Mouse (Mus musculus): ENCODE results near the gene Pigg. TPM values are rescaled to one million over a fixed set of nuclear protein-coding genes. Genes with fewer than 3 reads are reported as not detected.

Gene Pigg
- total RNA-seq, 2 experiments from 2014 or later: 4.7 to 5.6 TPM

- DNase-seq (ENCODE audit: low spot score in 2 of 2): no peak
These were observed 37.2 kb downstream of the Pigg start for GRCm38 (mm10) chr5:108349511-108350148.

GRCm38 (mm10) chr5:108354056-108354455 lies 41.6 kb downstream of the Pigg start:
- DNase-seq (ENCODE audit: low spot score in 2 of 2): no peak

- no peak for DNase-seq (ENCODE audit: low spot score in 2 of 2)
These were observed 45.5 kb downstream of the Pigg start for GRCm38 (mm10) chr5:108357862-108358261.

GRCm38 (mm10) chr5:108359491-108359890 lies 47.1 kb downstream of the Pigg start:
- DNase-seq (ENCODE audit: low spot score in 2 of 2): no peak

GRCm38 (mm10) chr5:108360211-108360610 lies 47.8 kb downstream of the Pigg start:
- no peak for DNase-seq (ENCODE audit: low spot score in 2 of 2)

GRCm38 (mm10) chr5:108362330-108362729 lies 49.9 kb downstream of the Pigg start:
- DNase-seq (ENCODE audit: low spot score in 2 of 2): no peak

GRCm38 (mm10) chr5:108366328-108366983 lies 54.0 kb downstream of the Pigg start:
- peak in 1 of 2 experiments; percentile 16 for DNase-seq (ENCODE audit: low spot score in 2 of 2)

GRCm38 (mm10) chr5:108366984-108367841 lies 54.8 kb downstream of the Pigg start:
- DNase-seq (ENCODE audit: low spot score in 2 of 2): peak in 1 of 2 experiments; percentile 34

GRCm38 (mm10) chr5:108367871-108368332 lies 55.5 kb downstream of the Pigg start, which contains the start of gene Gm42517:
Gm42517 (minus strand) TSS chr5:108367922.
- no peak for DNase-seq (ENCODE audit: low spot score in 2 of 2)

- DNase-seq (ENCODE audit: low spot score in 2 of 2): no peak
These were observed 56.0 kb downstream of the Pigg start for GRCm38 (mm10) chr5:108368446-108368845.

GRCm38 (mm10) chr5:108368851-108369621 lies 56.6 kb downstream of the Pigg start:
- peak in 1 of 2 experiments; percentile 19 for DNase-seq (ENCODE audit: low spot score in 2 of 2)

GRCm38 (mm10) chr5:108369964-108370363 lies 57.6 kb downstream of the Pigg start:
- DNase-seq (ENCODE audit: low spot score in 2 of 2): no peak

- DNase-seq (ENCODE audit: low spot score in 2 of 2): no peak
These were observed 61.7 kb downstream of the Pigg start for GRCm38 (mm10) chr5:108374079-108374478.

GRCm38 (mm10) chr5:108376059-108376458 lies 63.6 kb downstream of the Pigg start:
- no peak for DNase-seq (ENCODE audit: low spot score in 2 of 2)

- no peak for DNase-seq (ENCODE audit: low spot score in 2 of 2)
These were observed 65.9 kb downstream of the Pigg start for GRCm38 (mm10) chr5:108378346-108378745.

GRCm38 (mm10) chr5:108385632-108386031 lies 73.2 kb downstream of the Pigg start:
- DNase-seq (ENCODE audit: low spot score in 2 of 2): no peak

- DNase-seq (ENCODE audit: low spot score in 2 of 2): no peak
These were observed 74.0 kb downstream of the Pigg start for GRCm38 (mm10) chr5:108386449-108386848.

GRCm38 (mm10) chr5:108388201-108388600 lies 75.8 kb downstream of the Pigg start, which contains the start of gene Pde6b:
Pde6b (plus strand) TSS chr5:108388391.
- DNase-seq (ENCODE audit: low spot score in 2 of 2): no peak

GRCm38 (mm10) chr5:108389744-108390143 lies 77.3 kb downstream of the Pigg start:
- no peak for DNase-seq (ENCODE audit: low spot score in 2 of 2)

Data from gastrocnemius, postnatal 4 days (tissue).